Mouse (Mus musculus): ENCODE measurements around the gene Fam213b. TPM values are rescaled to one million over a fixed set of nuclear protein-coding genes. Genes with fewer than 3 reads are reported as not detected.
A peak's percentile ranks its signal among the peaks of the same experiment; 100 is the strongest.

Gene Fam213b
- polyA plus RNA-seq, 2 experiments, result 5.8 to 9.3 TPM

- Histone ChIP-seq H3K4me3 (ENCODE audit: insufficient read depth in 1 of 2, low read depth in 2 of 2, low read length in 2 of 2) (peak overlapping the region; percentile 0 to 30; a peak in 2 of 4 replicates), H3K27ac (peak overlapping the region; percentile 11; the same call in 1 of the 2 replicates), H3K4me1 (replicated peaks; ENCODE audit: control insufficient read depth in 2 of 2, insufficient read depth in 2 of 2, low read length in 1 of 2) (peaks cover 25 to 36% of the 10 kb centered on the region in 2 experiments), H3K36me3 (replicated peaks; ENCODE audit: control insufficient read depth, insufficient read depth, low read depth) (peaks cover 83% of the 10 kb centered on the region), H3K9ac (replicated peaks) (peak overlapping the region; percentile 40), H3K4me2 (ENCODE audit: low read depth) (peak overlapping the region; percentile 76), H3K9me3 (ENCODE audit: control insufficient read depth, low read length) (no peaks in the 10 kb centered on the region), H3K27me3 (ENCODE audit: control insufficient read depth, insufficient read depth, low read length) (no peaks in the 10 kb centered on the region)
- ATAC-seq (ENCODE audit: insufficient read depth), result no peak
- no peak for DNase-seq (ENCODE audit: low read depth in 3 of 3, low spot score in 3 of 3)
- no peak for TF ChIP-seq CTCF (IDR thresholded peaks at IDR 0.05; ENCODE audit: low read depth)
- 87% methylated on average over 5 of the region's 5 CpGs for whole genome bisulfite sequencing (ENCODE audit: insufficient replicate concordance)
Observed at GRCm38 (mm10) chr4:154922931-154923330, 24.0 kb upstream of the Fam213b start.

- Histone ChIP-seq H3K27me3 (ENCODE audit: control insufficient read depth, insufficient read depth, low read length) (no peaks in the 10 kb centered on the region), H3K9me3 (ENCODE audit: control insufficient read depth, low read length) (no peaks in the 10 kb centered on the region), H3K27ac (no peak overlapping the region), H3K4me3 (ENCODE audit: insufficient read depth in 1 of 2, low read depth in 2 of 2, low read length in 2 of 2) (peak overlapping the region; percentile 5 to 30), H3K4me2 (ENCODE audit: low read depth) (peak overlapping the region; percentile 76), H3K9ac (replicated peaks) (peak overlapping the region; percentile 40), H3K36me3 (replicated peaks; ENCODE audit: control insufficient read depth, insufficient read depth, low read depth) (peaks cover 89% of the 10 kb centered on the region), H3K4me1 (replicated peaks; ENCODE audit: control insufficient read depth in 2 of 2, insufficient read depth in 2 of 2, low read length in 1 of 2) (peaks cover 27 to 42% of the 10 kb centered on the region in 2 experiments)
- 91% methylated on average over 4 of the region's 4 CpGs for WGBS (ENCODE audit: insufficient replicate concordance)
- DNase-seq (ENCODE audit: low read depth in 3 of 3, low spot score in 3 of 3) (no peak), ATAC-seq (ENCODE audit: insufficient read depth) (no peak)
- TF ChIP-seq CTCF (IDR thresholded peaks at IDR 0.05; ENCODE audit: low read depth), result no peak
- no peak for TF ChIP-seq EP300 (IDR thresholded peaks at IDR 0.05; ENCODE audit: low read depth)
Observed at GRCm38 (mm10) chr4:154922291-154922690, 23.4 kb upstream of the Fam213b start.

- WGBS (ENCODE audit: insufficient replicate concordance), result 38% methylated on average over 4 of the region's 4 CpGs
- Histone ChIP-seq H3K9ac (replicated peaks) (no peak overlapping the region), H3K4me3 (ENCODE audit: insufficient read depth in 1 of 2, low read depth in 2 of 2, low read length in 2 of 2) (no peak overlapping the region), H3K27me3 (ENCODE audit: control insufficient read depth, insufficient read depth, low read length) (no peaks in the 10 kb centered on the region), H3K9me3 (ENCODE audit: control insufficient read depth, low read length) (no peaks in the 10 kb centered on the region), H3K27ac (peak overlapping the region; percentile 97), H3K4me1 (replicated peaks; ENCODE audit: control insufficient read depth in 2 of 2, insufficient read depth in 2 of 2, low read length in 1 of 2) (peaks cover 50 to 61% of the 10 kb centered on the region in 2 experiments), H3K4me2 (ENCODE audit: low read depth) (no peak overlapping the region), H3K36me3 (replicated peaks; ENCODE audit: control insufficient read depth, insufficient read depth, low read depth) (peaks cover 61% of the 10 kb centered on the region)
- DNase-seq (ENCODE audit: low read depth in 3 of 3, low spot score in 3 of 3) (no peak), ATAC-seq (ENCODE audit: insufficient read depth) (peak; percentile 26)
- TF ChIP-seq CTCF (IDR thresholded peaks at IDR 0.05; ENCODE audit: low read depth) (no peak), EP300 (IDR thresholded peaks at IDR 0.05; ENCODE audit: low read depth) (no peak; the same call in 1 of the 2 replicates)
Observed at GRCm38 (mm10) chr4:154916662-154917061, 17.7 kb upstream of the Fam213b start.

GRCm38 (mm10) chr4:154915286-154915685 lies 16.4 kb upstream of the Fam213b start:
- no peak overlapping the region; the same call in 1 of the 2 replicates for H3K9ac ChIP-seq (replicated peaks)
- H3K4me3 ChIP-seq (ENCODE audit: insufficient read depth in 1 of 2, low read depth in 2 of 2, low read length in 2 of 2), result no peak overlapping the region
- H3K36me3 ChIP-seq (replicated peaks; ENCODE audit: control insufficient read depth, insufficient read depth, low read depth), result peaks cover 49% of the 10 kb centered on the region
- peak overlapping the region; percentile 6; the same call in 1 of the 2 replicates for H3K4me2 ChIP-seq (ENCODE audit: low read depth)
- no peaks in the 10 kb centered on the region for H3K9me3 ChIP-seq (ENCODE audit: control insufficient read depth, low read length)
- TF ChIP-seq EP300 (IDR thresholded peaks at IDR 0.05; ENCODE audit: low read depth), result no peak
- no peak for TF ChIP-seq CTCF (IDR thresholded peaks at IDR 0.05; ENCODE audit: low read depth)
- no peaks in the 10 kb centered on the region for H3K27me3 ChIP-seq (ENCODE audit: control insufficient read depth, insufficient read depth, low read length)
- no peak for ATAC-seq (ENCODE audit: insufficient read depth)
- peaks cover 60 to 72% of the 10 kb centered on the region in 2 experiments for H3K4me1 ChIP-seq (replicated peaks; ENCODE audit: control insufficient read depth in 2 of 2, insufficient read depth in 2 of 2, low read length in 1 of 2)
- 34% methylated on average over 10 of the region's 10 CpGs for WGBS (ENCODE audit: insufficient replicate concordance)
- no peak for DNase-seq (ENCODE audit: low read depth in 3 of 3, low spot score in 3 of 3)
- H3K27ac ChIP-seq, result peak overlapping the region; percentile 97

- DNase-seq (ENCODE audit: low read depth in 3 of 3, low spot score in 3 of 3) (no peak), ATAC-seq (ENCODE audit: insufficient read depth) (no peak)
- Histone ChIP-seq H3K9ac (replicated peaks) (no peak overlapping the region), H3K27me3 (ENCODE audit: control insufficient read depth, insufficient read depth, low read length) (no peaks in the 10 kb centered on the region), H3K4me3 (ENCODE audit: insufficient read depth in 1 of 2, low read depth in 2 of 2, low read length in 2 of 2) (no peak overlapping the region), H3K9me3 (ENCODE audit: control insufficient read depth, low read length) (no peaks in the 10 kb centered on the region), H3K4me1 (replicated peaks; ENCODE audit: control insufficient read depth in 2 of 2, insufficient read depth in 2 of 2, low read length in 1 of 2) (peaks cover 65 to 78% of the 10 kb centered on the region in 2 experiments), H3K36me3 (replicated peaks; ENCODE audit: control insufficient read depth, insufficient read depth, low read depth) (peaks cover 46% of the 10 kb centered on the region), H3K4me2 (ENCODE audit: low read depth) (no peak overlapping the region), H3K27ac (peak overlapping the region; percentile 97)
- 19% methylated on average over 3 of the region's 3 CpGs for WGBS (ENCODE audit: insufficient replicate concordance)
- TF ChIP-seq EP300 (IDR thresholded peaks at IDR 0.05; ENCODE audit: low read depth) (no peak), CTCF (IDR thresholded peaks at IDR 0.05; ENCODE audit: low read depth) (no peak)
Observed at GRCm38 (mm10) chr4:154914707-154915106, 15.8 kb upstream of the Fam213b start.

Measured in liver, embryonic 14.5 days (tissue).